Mouse (Mus musculus) layer of hippocampus, adult 2 months (tissue): ENCODE data around the gene Rnase9. TPM values are rescaled to one million over a fixed set of nuclear protein-coding genes. Genes with fewer than 3 reads are reported as not detected.

Source experiments
- DNase-seq, 2 experiments: peaks; one replicate each; pipeline ENCODE4 v3.0.0; 2022; ENCODE audit warnings: low spot score in 2 of 2
- H3K27ac ChIP-seq: fragments of 200-600 bp; 2 replicates; pipeline ENCODE4 v1.8.1; 2022
- H3K4me3 ChIP-seq: fragments of 200-600 bp; 2 replicates; pipeline ENCODE4 v1.8.1; 2022; ENCODE audit warnings: mild to moderate bottlenecking
- CTCF ChIP-seq: fragments of 200-600 bp; conservative IDR thresholded peaks from 2 replicates; pipeline ENCODE4 v1.8.1; 2022; ENCODE audit warnings: antibody characterized with exemption, mild to moderate bottlenecking, moderate library complexity
- total RNA-seq, 2 experiments: library from RNA; stranded (reverse); gene quantifications; 2 replicates each; pipeline ENCODE4 v1.2.3; 2021

Rnase9 gene
- total RNA-seq, 2 experiments from 2014 or later, result not detected

DNA sequence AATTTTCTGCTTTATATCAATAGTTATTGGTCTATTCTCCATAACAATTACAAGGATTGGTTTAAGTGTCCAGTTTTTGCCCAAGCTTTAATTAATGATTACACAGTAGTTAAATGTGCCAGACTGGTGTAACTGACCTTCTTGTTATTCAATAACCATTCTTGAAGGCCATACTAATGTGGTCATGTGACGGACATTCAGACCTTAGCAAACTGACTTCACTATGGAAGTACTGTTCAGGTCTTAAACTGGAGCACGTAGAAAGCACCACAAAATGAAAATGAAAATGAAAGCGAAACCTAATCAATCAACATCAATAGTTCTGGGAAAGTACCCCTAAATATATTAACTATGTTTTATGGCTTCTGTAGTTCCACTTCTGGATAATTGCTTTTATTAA, 50.6 kb downstream of the Rnase9 start:
- TF ChIP-seq CTCF, result no peak
- Histone ChIP-seq H3K27ac (no peak overlapping the region), H3K4me3 (no peak overlapping the region)
- no peak for DNase-seq

Other genes with a start within 250 kb of the Rnase9 start
- not detected for gene Ccnb1ip1, start 234.1 kb downstream of the Rnase9 start, total RNA-seq
- 10 to 100 TPM; 27.5 to 31.9 TPM for gene Parp2, start 234.0 kb downstream of the Rnase9 start, total RNA-seq
- 1 to 10 TPM; 2.4 to 3.2 TPM for gene Tep1, start 171.3 kb downstream of the Rnase9 start, total RNA-seq
- 1 to 10 TPM; 5.4 to 5.9 TPM for gene Klhl33, start 144.4 kb downstream of the Rnase9 start, total RNA-seq
- gene Osgep, start 117.0 kb downstream of the Rnase9 start, total RNA-seq, result 10 to 100 TPM; 35.0 to 36.0 TPM
- 10 to 100 TPM; 70.3 to 73.4 TPM for gene Apex1, start 116.9 kb downstream of the Rnase9 start, total RNA-seq
- gene Pip4p1, start 111.0 kb downstream of the Rnase9 start, total RNA-seq, result 10 to 100 TPM; 92.9 to 95.6 TPM
- 10 to 100 TPM; 14.0 to 17.1 TPM for gene Pnp, start 110.8 kb downstream of the Rnase9 start, total RNA-seq
- 10 to 100 TPM in 1 of 2 experiments, 1 to 10 TPM in 1; 5.2 to 12.0 TPM for gene Gm49342, start 97.4 kb downstream of the Rnase9 start, total RNA-seq
- gene Pnp2, start 85.9 kb downstream of the Rnase9 start, total RNA-seq, result 1 to 10 TPM in 1 of 2 experiments, under 1 TPM in 1; 0.83 to 1.1 TPM
- not detected for gene Rnase10, start 34.1 kb downstream of the Rnase9 start, total RNA-seq
- gene Rnase11, start 8.3 kb upstream of the Rnase9 start, total RNA-seq, result not detected
- not detected for gene Rnase12, start 15.8 kb upstream of the Rnase9 start, total RNA-seq
- gene Olfr750, start 32.6 kb upstream of the Rnase9 start, total RNA-seq, result not detected
- gene Rnase4, start 49.2 kb upstream of the Rnase9 start, total RNA-seq, result 10 to 100 TPM; 15.0 to 18.0 TPM
- gene Ang, start 49.3 kb upstream of the Rnase9 start, total RNA-seq, result 1 to 10 TPM; 3.5 to 4.8 TPM
- not detected for gene Eddm3b, start 72.6 kb upstream of the Rnase9 start, total RNA-seq
- not detected for gene Rnase6, start 82.0 kb upstream of the Rnase9 start, total RNA-seq
- 1 to 10 TPM; 3.4 to 4.8 TPM for gene Rnase1, start 104.9 kb upstream of the Rnase9 start, total RNA-seq
- under 1 TPM in 1 of 2 experiments, not detected in 1; 0.51 TPM for gene Rnase2b, start 120.4 kb upstream of the Rnase9 start, total RNA-seq
- not detected for gene Ang2, start 157.3 kb upstream of the Rnase9 start, total RNA-seq
- gene Ear14, start 161.5 kb upstream of the Rnase9 start, total RNA-seq, result not detected
- gene Rnase2a, start 214.2 kb upstream of the Rnase9 start, total RNA-seq, result not detected